Mouse (Mus musculus): ENCODE results near the gene Atxn2l. TPM values are rescaled to one million over a fixed set of nuclear protein-coding genes. Genes with fewer than 3 reads are reported as not detected.

The Atxn2l gene
- polyA plus RNA-seq (2017; shearing (Covaris generic)), result 32.9 TPM

GRCm38 (mm10) chr7:126503273-126503878 is at the start of gene Atxn2l:
Gene Atxn2l (minus strand): TSS chr7:126503437.

GRCm38 (mm10) chr7:126487052-126487483 is 16.2 kb downstream of the Atxn2l start, which contains the start of gene Tufm:
Gene Tufm (plus strand): TSS chr7:126487361.

GRCm38 (mm10) chr7:126474993-126475581 is 28.1 kb downstream of the Atxn2l start, which contains the start of gene Sh2b1:
Gene Sh2b1 (minus strand): TSS chr7:126475424.

GRCm38 (mm10) chr7:126463004-126463403 is 40.2 kb downstream of the Atxn2l start, which contains the start of gene Atp2a1:
Gene Atp2a1 (minus strand): TSS chr7:126463108.

Other genes with a start within 250 kb of the Atxn2l start
- gene Sbk1, start 230.8 kb downstream of the Atxn2l start, polyA plus RNA-seq (2017; shearing (Covaris generic)), result 2.6 TPM
- 813 TPM for gene Lat, start 133.9 kb downstream of the Atxn2l start, polyA plus RNA-seq (2017; shearing (Covaris generic))
- gene Spns1, start 126.0 kb downstream of the Atxn2l start, polyA plus RNA-seq (2017; shearing (Covaris generic)), result 79.7 TPM
- 4.1 TPM for gene Nfatc2ip, start 106.7 kb downstream of the Atxn2l start, polyA plus RNA-seq (2017; shearing (Covaris generic))
- 1.3 TPM for gene Cd19, start 88.5 kb downstream of the Atxn2l start, polyA plus RNA-seq (2017; shearing (Covaris generic))
- 53.7 TPM for gene Rabep2, start 74.7 kb downstream of the Atxn2l start, polyA plus RNA-seq (2017; shearing (Covaris generic))
- 0.57 TPM for gene Atp2a1, start 40.3 kb downstream of the Atxn2l start, polyA plus RNA-seq (2017; shearing (Covaris generic))
- 35.5 TPM for gene Sh2b1, start 28.0 kb downstream of the Atxn2l start, polyA plus RNA-seq (2017; shearing (Covaris generic))
- gene Tufm, start 16.1 kb downstream of the Atxn2l start, polyA plus RNA-seq (2017; shearing (Covaris generic)), result 132 TPM
- gene Eif3c, start 63.0 kb upstream of the Atxn2l start, polyA plus RNA-seq (2017; shearing (Covaris generic)), result 235 TPM
- 4.3 TPM for gene Apobr, start 81.5 kb upstream of the Atxn2l start, polyA plus RNA-seq (2017; shearing (Covaris generic))
- 120 TPM for gene Cln3, start 82.4 kb upstream of the Atxn2l start, polyA plus RNA-seq (2017; shearing (Covaris generic))
- gene Il27, start 91.5 kb upstream of the Atxn2l start, polyA plus RNA-seq (2017; shearing (Covaris generic)), result not detected
- not detected for gene Nupr1, start 127.4 kb upstream of the Atxn2l start, polyA plus RNA-seq (2017; shearing (Covaris generic))
- gene Sgf29, start 145.9 kb upstream of the Atxn2l start, polyA plus RNA-seq (2017; shearing (Covaris generic)), result 109 TPM
- gene Sult1a1, start 173.0 kb upstream of the Atxn2l start, polyA plus RNA-seq (2017; shearing (Covaris generic)), result 1.5 TPM
- gene Bola2, start 192.0 kb upstream of the Atxn2l start, polyA plus RNA-seq (2017; shearing (Covaris generic)), result 130 TPM
- 11.5 TPM for gene Slx1b, start 192.3 kb upstream of the Atxn2l start, polyA plus RNA-seq (2017; shearing (Covaris generic))
- gene Coro1a, start 204.3 kb upstream of the Atxn2l start, polyA plus RNA-seq (2017; shearing (Covaris generic)), result 3,436 TPM

All from activated CD4-positive, CD25-positive, alpha-beta regulatory T cell, adult 9 weeks (primary cell).